Mouse (Mus musculus) liver, embryonic 12.5 days (tissue): Measurements from ENCODE around the gene Ada. TPM values are rescaled to one million over a fixed set of nuclear protein-coding genes. Genes with fewer than 3 reads are reported as not detected.

Experiments
- ATAC-seq: fragments of 200-750 bp; cut with Nextera tagmentation; 2 replicates; pipeline ENCODE4 v1.8.0; 2017; ENCODE audit warnings: moderate number of reproducible peaks, mild to moderate bottlenecking, moderate library complexity
- H3K27ac ChIP-seq: fragments of 300-500 bp; sonication (generic); 2 replicates; pipeline ENCODE4 v1.5.1; 2016; ENCODE audit warnings: mild to moderate bottlenecking
- H3K27me3 ChIP-seq: fragments of 300-500 bp; sonication (generic); replicated peaks from 2 replicates; pipeline ENCODE4 v1.6.1; 2016; ENCODE audit warnings: mild to moderate bottlenecking, moderate library complexity
- H3K36me3 ChIP-seq: fragments of 300-500 bp; sonication (generic); 2 replicates; pipeline ENCODE4 v1.6.1; 2016; ENCODE audit warnings: mild to moderate bottlenecking, moderate library complexity
- H3K4me1 ChIP-seq: fragments of 300-500 bp; sonication (generic); 2 replicates; pipeline ENCODE4 v1.6.1; 2016
- H3K4me2 ChIP-seq: fragments of 300-500 bp; sonication (generic); 2 replicates; pipeline ENCODE4 v1.6.1; 2016; ENCODE audit warnings: mild to moderate bottlenecking, moderate library complexity
- H3K4me3 ChIP-seq: fragments of 300-500 bp; sonication (generic); 2 replicates; pipeline ENCODE4 v1.5.1; 2016; ENCODE audit warnings: mild to moderate bottlenecking, moderate library complexity
- H3K9ac ChIP-seq: fragments of 300-500 bp; sonication (generic); 2 replicates; pipeline ENCODE4 v1.6.1; 2016; ENCODE audit warnings: mild to moderate bottlenecking, moderate library complexity
- H3K9me3 ChIP-seq: fragments of 300-500 bp; sonication (generic); replicated peaks from 2 replicates; pipeline ENCODE4 v1.6.1; 2016; ENCODE audit warnings: mild to moderate bottlenecking, moderate library complexity
- WGBS: fragments of 180-500 bp; shearing (Covaris S2); methylation state at CpG from one replicate; pipeline ENCODE4 v1.1.7; 2016; ENCODE audit not compliant: insufficient replicate concordance; 5-methylcytosine and 5-hydroxymethylcytosine counted together
- polyA plus RNA-seq: library from polyadenylated mRNA; unstranded; fragments of >200 nt; fragmentation: Nextera tagmentation; extraction: Ambion mirVana; gene quantifications from 2 replicates; pipeline ENCODE4 v1.2.1, GENCODE M21; 2016

Ada gene
- polyA plus RNA-seq: 6.6 and 6.7 TPM in 2 replicates

DNA sequence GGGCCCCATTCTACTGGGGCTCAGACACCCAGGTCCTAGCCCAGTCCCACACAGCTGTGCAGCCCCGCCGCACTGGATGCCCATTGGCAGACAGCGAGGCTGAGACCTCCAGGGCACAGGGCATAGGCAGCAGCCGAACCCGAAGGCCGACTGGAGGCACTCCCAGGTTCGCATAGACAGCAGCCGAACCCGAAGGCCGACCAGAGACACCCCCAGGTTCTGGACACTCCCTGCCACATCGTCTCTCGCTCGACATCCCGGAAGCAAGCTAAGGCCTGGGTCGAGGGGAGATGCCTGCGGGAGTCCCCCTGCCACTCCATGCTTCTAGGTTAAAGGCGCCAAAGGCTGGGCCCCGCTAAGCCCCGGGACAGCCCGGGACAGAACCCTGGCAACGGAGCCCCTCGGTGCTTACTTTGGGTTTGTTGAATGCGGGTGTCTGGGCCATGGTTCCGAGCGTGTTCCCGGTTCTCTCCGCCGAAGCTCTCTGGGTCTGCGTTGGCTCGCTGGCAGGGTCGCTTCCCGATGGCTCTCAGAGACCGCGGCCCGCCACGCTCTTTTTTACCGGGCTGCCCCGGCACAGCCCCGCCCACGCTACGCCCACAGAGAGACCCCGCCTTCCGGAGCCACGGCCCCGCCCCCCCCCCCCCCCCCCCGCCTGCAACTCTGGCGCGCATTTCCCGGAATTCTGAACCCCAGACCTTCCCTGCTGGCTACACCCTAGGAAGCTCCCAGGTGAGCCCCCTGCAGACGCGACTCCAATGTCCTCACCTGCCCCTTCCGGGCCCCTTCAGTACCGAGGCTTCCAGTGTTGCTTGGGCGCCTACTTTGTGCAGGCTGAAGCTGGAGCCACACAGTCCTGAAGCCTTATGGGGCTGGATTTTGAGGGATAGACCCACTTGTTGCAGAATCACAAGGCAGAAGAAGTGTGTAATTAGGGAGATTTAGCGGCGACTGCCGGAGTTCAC is at the start of gene Ada:
TSS of gene Ada (minus strand) at position 593 of the 965 bp plus-strand sequence.
- Histone ChIP-seq H3K27me3 (peaks cover 33% of the 10 kb centered on the region), H3K27ac (no peak within 1 kb of the TSS), H3K9me3 (no peaks in the 10 kb centered on the region), H3K4me2 (peak within 1 kb of the TSS; percentile 97), H3K36me3 (no peaks in the 10 kb centered on the region), H3K4me3 (peak within 1 kb of the TSS; percentile 58), H3K9ac (peak within 1 kb of the TSS; percentile 67), H3K4me1 (peaks cover 29% of the 10 kb centered on the region)
- WGBS: 2% methylated on average over 50 of the region's 57 CpGs
- peak; percentile 64 for ATAC-seq

DNA sequence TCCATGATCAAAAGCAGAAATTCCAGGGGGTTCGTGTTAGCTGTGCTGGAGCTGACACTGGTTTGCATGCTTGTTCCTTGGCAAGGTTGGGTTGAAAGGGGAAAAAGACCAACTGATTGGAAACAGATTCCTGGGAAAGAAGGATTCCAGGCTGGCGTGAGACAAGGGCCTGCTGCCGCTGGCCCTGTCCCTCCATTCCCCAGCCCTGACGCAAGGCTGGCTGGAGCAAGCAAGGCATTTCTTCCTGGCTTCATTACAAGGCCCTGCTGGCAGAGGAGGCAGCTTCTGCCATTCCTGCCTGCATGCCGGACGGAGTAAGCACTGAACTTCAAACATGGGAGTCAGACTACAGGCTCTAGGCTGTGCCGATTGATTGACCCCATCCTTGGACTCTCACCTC is 48.4 kb upstream of the Ada start:
- Histone ChIP-seq H3K9ac (no peak overlapping the region), H3K4me2 (no peak overlapping the region), H3K9me3 (peaks cover 3% of the 10 kb centered on the region; the same call in 1 of the 2 replicates), H3K4me3 (no peak overlapping the region), H3K27me3 (no peaks in the 10 kb centered on the region), H3K36me3 (no peaks in the 10 kb centered on the region), H3K4me1 (no peaks in the 10 kb centered on the region), H3K27ac (no peak overlapping the region)
- ATAC-seq: no peak
- WGBS: 68% methylated on average over 7 of the region's 7 CpGs

DNA sequence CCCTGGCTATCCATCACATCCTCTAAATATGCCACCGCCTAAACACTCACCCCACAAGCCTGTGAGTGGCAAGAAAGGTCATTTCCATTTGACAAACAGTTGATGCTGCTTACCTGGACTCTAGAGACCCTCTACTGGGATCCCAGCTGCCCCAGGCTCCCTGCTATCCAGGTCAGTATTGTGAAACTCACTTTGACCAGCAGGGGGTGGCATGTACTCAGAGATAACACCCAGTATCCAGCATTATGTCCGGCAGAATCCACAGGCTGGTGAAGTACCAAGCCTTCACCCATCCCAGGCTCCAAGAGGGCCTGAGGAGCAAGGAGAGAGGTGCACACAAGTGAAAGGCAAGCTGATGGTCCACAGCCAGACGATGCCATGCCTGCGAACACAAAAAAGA is 38.4 kb upstream of the Ada start:
- ATAC-seq: no peak
- 65% methylated on average over 4 of the region's 4 CpGs for WGBS
- Histone ChIP-seq H3K9me3 (no peaks in the 10 kb centered on the region), H3K4me1 (no peaks in the 10 kb centered on the region), H3K27me3 (peaks cover 8% of the 10 kb centered on the region), H3K4me2 (no peak overlapping the region), H3K36me3 (no peaks in the 10 kb centered on the region), H3K9ac (no peak overlapping the region), H3K27ac (no peak overlapping the region), H3K4me3 (no peak overlapping the region)

DNA sequence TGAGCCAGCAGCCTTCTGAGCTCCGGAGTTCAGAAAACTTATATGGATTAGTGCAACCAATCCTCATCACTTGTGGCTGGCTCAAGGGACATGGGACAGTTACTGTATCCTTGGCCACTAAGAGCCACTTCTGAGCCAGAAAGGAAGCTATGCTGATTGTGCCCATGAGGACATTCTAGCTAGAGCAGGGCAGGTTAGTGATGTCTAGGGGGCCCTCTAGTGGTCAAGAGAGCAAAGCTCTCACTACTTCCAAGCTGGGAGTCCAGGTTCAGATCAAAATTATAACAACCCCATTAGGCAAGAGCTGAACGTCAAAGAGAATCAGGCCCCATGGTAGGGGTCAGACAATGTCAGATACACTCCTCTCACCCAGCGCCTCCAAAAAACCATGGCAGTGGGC is 37.7 kb upstream of the Ada start:
- Histone ChIP-seq H3K36me3 (no peaks in the 10 kb centered on the region), H3K9me3 (no peaks in the 10 kb centered on the region), H3K4me3 (no peak overlapping the region), H3K27me3 (peaks cover 8% of the 10 kb centered on the region), H3K4me1 (no peaks in the 10 kb centered on the region), H3K27ac (no peak overlapping the region), H3K9ac (no peak overlapping the region), H3K4me2 (no peak overlapping the region)
- 40% methylated on average over 3 of the region's 3 CpGs for WGBS
- peak; percentile 64 for ATAC-seq

DNA sequence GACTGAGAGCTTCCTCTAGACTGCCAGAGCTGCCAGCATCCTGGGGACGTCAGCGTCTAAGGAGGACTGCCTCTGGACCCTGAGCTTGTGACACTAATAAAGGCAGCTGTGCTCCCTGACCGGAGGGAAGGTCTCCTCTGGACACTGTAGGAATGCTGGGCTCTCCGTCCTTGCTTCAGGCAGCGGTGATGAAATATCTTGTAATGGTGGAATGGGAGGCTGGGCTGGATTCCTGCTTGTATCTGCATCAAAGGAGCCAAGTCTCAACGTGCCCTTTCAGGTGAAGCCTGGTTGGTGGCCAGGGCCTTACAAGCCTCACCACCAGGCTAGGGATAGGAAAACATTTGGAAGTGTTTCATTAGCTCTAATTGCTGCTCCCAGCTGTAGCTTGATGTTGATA is 37.0 kb upstream of the Ada start:
- ATAC-seq: no peak
- Histone ChIP-seq H3K9ac (no peak overlapping the region), H3K4me2 (no peak overlapping the region), H3K27ac (no peak overlapping the region), H3K36me3 (no peaks in the 10 kb centered on the region), H3K9me3 (no peaks in the 10 kb centered on the region), H3K4me1 (no peaks in the 10 kb centered on the region), H3K4me3 (no peak overlapping the region), H3K27me3 (peaks cover 8% of the 10 kb centered on the region)
- WGBS: 63% methylated on average over 6 of the region's 6 CpGs

DNA sequence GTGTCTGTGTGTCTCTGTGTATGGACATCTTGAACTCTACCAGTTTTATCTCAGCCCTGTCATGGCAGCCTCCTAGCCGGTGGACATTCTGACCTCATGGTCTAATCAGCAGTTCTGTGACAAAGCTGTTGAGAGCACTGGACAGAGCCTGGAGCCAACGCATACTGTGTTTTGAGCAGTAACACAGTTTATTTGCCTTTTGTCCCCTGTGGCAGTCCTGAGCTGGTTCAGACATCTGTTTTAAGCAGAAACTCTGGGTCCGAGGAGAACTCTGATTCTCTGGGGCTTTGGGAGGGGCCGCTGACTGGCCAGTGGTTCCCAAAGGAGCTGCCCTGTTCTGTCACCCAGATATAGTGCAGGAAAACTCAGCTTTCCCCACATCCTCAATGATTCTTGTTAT is 33.9 kb upstream of the Ada start:
- no peak overlapping the region for H3K27ac ChIP-seq
- H3K4me3 ChIP-seq: no peak overlapping the region
- H3K27me3 ChIP-seq: peaks cover 8% of the 10 kb centered on the region
- no peaks in the 10 kb centered on the region for H3K9me3 ChIP-seq
- H3K36me3 ChIP-seq: no peaks in the 10 kb centered on the region
- WGBS: 59% methylated on average over 4 of the region's 4 CpGs
- H3K4me1 ChIP-seq: no peaks in the 10 kb centered on the region
- ATAC-seq: no peak
- H3K9ac ChIP-seq: no peak overlapping the region
- no peak overlapping the region for H3K4me2 ChIP-seq

DNA sequence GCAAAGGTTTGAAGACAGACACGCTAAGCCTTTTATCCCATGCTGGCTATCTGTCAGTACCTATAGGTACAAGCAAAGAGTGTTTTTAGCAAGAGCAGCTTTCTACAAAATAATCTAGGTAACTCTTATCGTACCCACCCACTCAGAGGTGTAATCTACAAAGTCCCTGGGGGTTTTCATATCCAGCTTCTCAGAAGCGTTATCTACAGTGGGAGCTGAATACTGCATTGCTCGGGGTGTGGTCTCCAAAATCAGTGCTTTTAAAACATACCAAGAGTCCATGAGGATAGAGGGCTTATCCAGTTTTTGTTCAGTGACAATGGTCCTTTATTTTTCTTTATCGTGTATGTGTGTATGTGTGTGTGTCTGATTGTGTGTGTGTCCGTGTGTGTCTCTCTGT is 33.3 kb upstream of the Ada start:
- H3K4me3 ChIP-seq: no peak overlapping the region
- 63% methylated on average over 6 of the region's 6 CpGs for WGBS
- no peak for ATAC-seq

DNA sequence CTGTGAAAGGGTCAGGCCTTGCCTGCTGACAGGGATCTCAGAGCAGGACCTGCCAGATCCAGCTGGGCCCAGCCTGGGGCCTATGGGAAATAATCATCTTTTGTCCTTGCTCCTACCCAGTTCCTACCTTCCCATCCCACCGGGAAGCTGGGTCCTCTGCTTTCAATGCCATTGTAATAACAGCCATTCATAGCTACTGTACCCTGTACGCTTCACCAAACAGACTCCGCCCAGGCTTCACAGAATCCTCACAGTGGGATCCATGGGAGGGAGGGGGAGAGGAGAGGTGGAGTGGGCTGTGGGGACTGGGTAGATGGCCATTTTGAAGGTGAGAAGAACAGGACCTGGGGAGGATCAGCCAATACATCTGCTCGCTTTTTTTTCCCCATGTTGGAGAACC is 28.9 kb upstream of the Ada start:
- H3K9ac ChIP-seq: no peak overlapping the region
- H3K4me1 ChIP-seq: no peaks in the 10 kb centered on the region
- H3K27me3 ChIP-seq: peaks cover 17% of the 10 kb centered on the region
- no peak overlapping the region for H3K4me2 ChIP-seq
- no peak for ATAC-seq
- no peak overlapping the region for H3K27ac ChIP-seq
- no peak overlapping the region for H3K4me3 ChIP-seq
- H3K9me3 ChIP-seq: no peaks in the 10 kb centered on the region
- H3K36me3 ChIP-seq: no peaks in the 10 kb centered on the region
- 75% methylated on average over 4 of the region's 4 CpGs for WGBS

More for the DNA sequence above, 33.3 kb upstream of the Ada start:
- Histone ChIP-seq H3K27ac (no peak overlapping the region), H3K4me2 (no peak overlapping the region), H3K9me3 (no peaks in the 10 kb centered on the region), H3K27me3 (peaks cover 8% of the 10 kb centered on the region), H3K4me1 (no peaks in the 10 kb centered on the region), H3K9ac (no peak overlapping the region), H3K36me3 (no peaks in the 10 kb centered on the region)

DNA sequence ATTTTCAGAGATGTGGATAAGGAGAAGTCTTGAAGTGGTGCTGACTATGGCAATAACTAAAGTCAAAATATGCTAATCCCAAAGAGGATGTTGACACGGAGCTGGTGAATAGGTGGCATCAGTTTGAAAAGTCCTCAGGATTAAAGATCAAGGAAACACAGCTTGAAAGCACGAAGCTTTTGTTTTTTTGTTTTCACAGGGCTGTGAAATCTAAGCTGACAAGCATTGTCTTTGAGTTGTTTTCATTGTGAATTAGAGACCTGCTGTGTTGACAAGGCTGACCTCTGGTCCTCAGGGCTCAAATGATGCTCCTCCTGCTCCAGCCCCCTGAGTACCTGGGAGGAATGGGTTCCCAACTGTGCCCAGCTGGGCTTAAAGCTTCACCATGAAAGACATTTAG is 27.0 kb upstream of the Ada start:
- H3K4me2 ChIP-seq: no peak overlapping the region
- H3K27ac ChIP-seq: no peak overlapping the region
- 14% methylated on average over 2 of the region's 2 CpGs for WGBS
- no peaks in the 10 kb centered on the region for H3K4me1 ChIP-seq
- H3K36me3 ChIP-seq: no peaks in the 10 kb centered on the region
- no peak overlapping the region for H3K9ac ChIP-seq
- H3K4me3 ChIP-seq: no peak overlapping the region
- no peaks in the 10 kb centered on the region for H3K9me3 ChIP-seq
- peaks cover 17% of the 10 kb centered on the region for H3K27me3 ChIP-seq
- ATAC-seq: no peak

DNA sequence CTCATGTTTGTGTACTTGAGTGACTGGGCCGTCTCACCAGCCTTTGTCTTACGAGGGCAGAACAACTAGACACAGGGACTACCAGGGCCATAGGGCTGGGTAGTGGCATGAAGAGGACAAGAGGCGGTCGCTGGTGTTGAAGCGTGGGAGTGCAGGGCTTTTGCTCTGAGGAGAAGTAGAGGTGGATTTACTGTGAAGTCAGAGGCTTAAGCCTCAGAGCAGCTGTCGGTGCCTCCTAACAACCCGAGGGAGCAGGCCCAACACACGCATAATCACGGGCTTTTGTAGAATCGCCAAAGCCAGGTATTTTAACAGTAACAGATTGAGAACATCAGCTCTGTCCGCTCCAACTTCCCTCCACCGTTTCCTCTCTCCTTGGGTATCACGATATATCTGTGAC is 26.6 kb upstream of the Ada start:
- Histone ChIP-seq H3K4me1 (no peaks in the 10 kb centered on the region), H3K27me3 (peaks cover 19% of the 10 kb centered on the region), H3K9ac (no peak overlapping the region), H3K9me3 (no peaks in the 10 kb centered on the region), H3K36me3 (no peaks in the 10 kb centered on the region), H3K4me3 (no peak overlapping the region), H3K27ac (no peak overlapping the region), H3K4me2 (no peak overlapping the region)
- no peak for ATAC-seq
- 25% methylated on average over 13 of the region's 13 CpGs for whole genome bisulfite sequencing

DNA sequence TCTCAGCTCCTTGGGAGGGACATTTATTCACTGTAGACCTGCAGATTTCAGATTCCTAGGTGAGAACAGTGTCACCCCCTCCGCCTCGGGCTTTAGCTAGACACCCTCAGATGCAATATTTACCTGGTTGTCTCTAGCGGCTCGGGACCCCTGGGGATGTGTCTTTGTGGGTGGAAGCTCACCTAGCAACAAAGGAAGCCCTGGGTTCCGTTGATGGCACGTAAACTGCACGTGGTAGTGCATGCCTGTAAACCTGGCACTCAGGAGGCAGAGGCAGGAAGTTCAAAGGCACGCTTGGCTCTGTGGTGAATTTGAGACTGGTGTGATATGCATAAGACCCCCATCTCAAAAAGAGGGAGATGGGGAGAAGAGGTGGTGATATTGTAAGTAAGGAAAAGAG is 20.7 kb upstream of the Ada start:
- Histone ChIP-seq H3K4me3 (no peak overlapping the region), H3K27me3 (peaks cover 20% of the 10 kb centered on the region), H3K36me3 (no peaks in the 10 kb centered on the region), H3K27ac (no peak overlapping the region), H3K4me2 (no peak overlapping the region), H3K4me1 (no peaks in the 10 kb centered on the region), H3K9ac (no peak overlapping the region), H3K9me3 (no peaks in the 10 kb centered on the region)
- no peak for ATAC-seq
- 68% methylated on average over 8 of the region's 8 CpGs for WGBS

DNA sequence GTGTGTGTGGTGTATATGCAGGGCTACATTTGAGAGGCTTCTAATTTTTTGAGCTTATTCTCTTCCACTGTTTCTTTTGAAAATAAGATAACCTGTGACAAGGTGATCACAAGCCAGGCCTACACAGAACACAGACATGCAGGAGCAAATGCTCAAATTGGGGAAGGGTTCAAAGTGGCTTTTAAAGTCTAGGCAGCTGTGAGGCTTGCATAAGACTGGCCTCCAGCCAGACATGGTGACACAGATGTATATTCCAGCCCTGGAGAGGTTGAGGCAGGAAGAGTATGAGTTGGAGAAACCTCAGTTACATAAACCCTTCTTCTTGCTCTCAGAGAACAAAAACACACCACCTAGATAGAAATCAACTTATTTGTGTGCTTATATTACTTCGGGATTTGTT is 16.9 kb upstream of the Ada start:
- H3K4me1 ChIP-seq: no peaks in the 10 kb centered on the region
- peaks cover 15% of the 10 kb centered on the region; the same call in 1 of the 2 replicates for H3K27me3 ChIP-seq
- WGBS: 38% methylated on average over 1 of the region's 1 CpGs
- H3K36me3 ChIP-seq: no peaks in the 10 kb centered on the region
- no peak overlapping the region for H3K27ac ChIP-seq
- no peak overlapping the region for H3K4me3 ChIP-seq
- H3K4me2 ChIP-seq: no peak overlapping the region
- no peak overlapping the region for H3K9ac ChIP-seq
- ATAC-seq: no peak
- no peaks in the 10 kb centered on the region for H3K9me3 ChIP-seq
